Mouse (Mus musculus) G1E (cell line): ENCODE measurements at regions not wholly inside any gene's neighbourhood (a gene's known extent, or its start where the extent isn't known, plus 50 kb on each side); places are given as distances from the start of the nearest gene placed in this dataset.

Experiments used
- CTCF ChIP-seq: IDR thresholded peaks from 2 replicates; pipeline ENCODE4 v1.5.1; 2012; ENCODE audit warnings: low read depth, low read length, inconsistent platforms, mixed read lengths
- GATA1 ChIP-seq: IDR thresholded peaks from 2 replicates; pipeline ENCODE4 v1.6.1; 2012; ENCODE audit warnings: borderline replicate concordance, low read length, inconsistent platforms, mixed read lengths
- TAL1 ChIP-seq: conservative IDR thresholded peaks from 2 replicates; pipeline ENCODE4 v1.6.1; 2012; ENCODE audit warnings: low read depth, low read length, inconsistent platforms, mixed read lengths

DNA sequence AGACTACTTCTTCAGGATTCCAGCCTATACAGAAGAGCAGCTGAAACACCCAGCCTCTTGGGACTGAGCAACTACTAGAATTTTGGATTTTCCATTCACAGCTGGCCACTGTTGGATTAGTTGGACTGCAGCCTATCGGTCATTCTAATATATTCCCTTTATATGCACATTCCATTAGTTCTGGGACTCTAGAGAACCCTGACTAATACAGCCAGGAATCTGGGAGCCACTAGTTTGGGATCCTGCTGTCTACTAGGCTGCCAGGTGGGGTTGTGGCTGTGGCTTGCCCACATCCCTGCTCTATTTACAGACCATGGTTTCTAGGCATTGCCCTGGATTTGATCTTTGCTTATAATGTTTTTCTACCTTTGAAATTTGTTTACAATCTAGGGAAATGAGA lies 343.3 kb upstream of the Gm21798 start:
- TF ChIP-seq CTCF (no peak), GATA1 (no peak), TAL1 (no peak)
